Mouse (Mus musculus): ENCODE data around the gene Hdac9. TPM values are rescaled to one million over a fixed set of nuclear protein-coding genes. Genes with fewer than 3 reads are reported as not detected.

Gene Hdac9
- total and polyA plus RNA-seq, 2 experiments: 0.56 to 1.6 TPM

DNA sequence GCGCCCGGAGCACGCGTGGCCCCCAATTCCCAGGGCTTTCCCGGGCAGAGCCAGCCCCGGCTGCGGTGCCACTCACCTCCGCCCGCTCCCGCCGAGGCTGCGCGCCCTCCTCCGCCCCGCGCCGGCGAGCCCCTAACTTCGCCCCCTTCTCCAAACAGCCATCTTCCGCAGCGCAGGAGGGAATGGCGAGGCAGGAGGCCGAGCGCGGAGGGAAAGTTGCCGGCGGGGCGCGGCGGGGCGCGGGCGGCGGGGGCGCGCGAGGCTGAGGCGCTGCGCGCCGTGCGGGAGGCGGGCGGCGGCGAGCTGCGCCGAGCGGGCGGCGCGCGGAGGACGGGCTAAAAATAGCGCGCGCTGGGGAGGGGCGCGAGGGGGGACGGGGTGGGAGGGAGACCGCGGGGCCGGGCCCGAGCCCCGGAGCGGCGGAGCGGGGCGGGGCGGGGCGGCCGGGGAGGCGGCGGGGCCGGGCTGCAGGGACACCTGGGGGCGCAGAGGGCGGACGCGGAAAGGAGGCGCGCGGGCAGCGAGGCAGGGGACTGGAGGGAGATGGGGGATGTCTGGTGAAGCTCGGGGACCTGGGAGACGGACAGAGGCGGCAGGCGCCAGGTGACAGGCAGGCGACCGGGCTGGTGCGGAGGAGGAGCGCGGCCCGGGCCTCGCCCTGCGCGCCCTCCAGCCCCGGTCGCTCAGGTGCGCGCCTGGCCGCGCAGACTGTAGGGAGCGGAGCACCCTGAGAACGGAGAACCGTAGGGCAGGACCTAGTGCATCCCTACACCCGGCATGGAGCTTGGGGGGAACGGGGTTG lies 10.0 kb downstream of the Hdac9 start:
- Histone ChIP-seq H3K27ac (replicated peaks; ENCODE audit: insufficient read depth, low read depth, low read length) (no peak overlapping the region), H3K36me3 (ENCODE audit: control insufficient read depth, insufficient read depth, low read length) (no peaks in the 10 kb centered on the region), H3K27me3 (ENCODE audit: control insufficient read depth, insufficient read depth, low read length) (peaks cover 8% of the 10 kb centered on the region), H3K4me1 (ENCODE audit: control insufficient read depth, insufficient read depth, low read length) (no peaks in the 10 kb centered on the region), H3K4me3 (ENCODE audit: insufficient read depth, low read depth, low read length) (peak overlapping the region; percentile 57; the same call in 1 of the 2 replicates), H3K79me2 (ENCODE audit: control insufficient read depth, insufficient read depth, low read length) (no peaks in the 10 kb centered on the region), H3K9ac (ENCODE audit: low read depth, low read length) (no peak overlapping the region)
- no peak for TF ChIP-seq CTCF (IDR thresholded peaks at IDR 0.05; ENCODE audit: low read depth, low read length)
- DNase-seq (ENCODE audit: extremely low read depth, low read depth, low spot score): no peak
- 2% methylated on average over 97 of the region's 107 CpGs for WGBS

DNA sequence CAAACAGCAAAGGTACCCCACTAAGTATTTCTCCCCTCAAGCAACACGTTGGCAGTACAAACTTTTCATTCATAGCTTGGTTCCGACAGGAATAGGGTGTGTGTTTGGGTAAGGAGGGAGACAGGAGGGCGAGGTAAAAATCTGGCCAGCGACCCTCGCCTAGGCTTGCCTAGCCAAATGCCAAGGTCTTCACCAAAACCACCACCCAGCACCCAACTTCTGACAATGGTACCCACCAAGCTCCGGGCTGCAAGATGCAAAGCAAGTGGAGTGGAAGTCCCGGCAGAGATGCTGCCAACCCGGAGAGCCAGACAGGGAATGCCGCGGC lies 10.6 kb downstream of the Hdac9 start:
- no peaks in the 10 kb centered on the region for H3K79me2 ChIP-seq (ENCODE audit: control insufficient read depth, insufficient read depth, low read length)
- no peak for DNase-seq (ENCODE audit: extremely low read depth, low read depth, low spot score)
- peaks cover 8% of the 10 kb centered on the region for H3K27me3 ChIP-seq (ENCODE audit: control insufficient read depth, insufficient read depth, low read length)
- no peak overlapping the region for H3K27ac ChIP-seq (replicated peaks; ENCODE audit: insufficient read depth, low read depth, low read length)
- peak overlapping the region; percentile 40; the same call in 1 of the 2 replicates for H3K4me3 ChIP-seq (ENCODE audit: insufficient read depth, low read depth, low read length)
- H3K4me1 ChIP-seq (ENCODE audit: control insufficient read depth, insufficient read depth, low read length): no peaks in the 10 kb centered on the region
- TF ChIP-seq CTCF (IDR thresholded peaks at IDR 0.05; ENCODE audit: low read depth, low read length) (no peak), POLR2A (IDR thresholded peaks at IDR 0.05; ENCODE audit: extremely low read depth, insufficient read depth, low read length) (no peak)
- H3K9ac ChIP-seq (ENCODE audit: low read depth, low read length): no peak overlapping the region
- 3% methylated on average over 10 of the region's 10 CpGs for WGBS
- H3K36me3 ChIP-seq (ENCODE audit: control insufficient read depth, insufficient read depth, low read length): no peaks in the 10 kb centered on the region

GRCm38 (mm10) chr12:34900241-34900640 lies 16.7 kb downstream of the Hdac9 start:
- no peaks in the 10 kb centered on the region for H3K4me1 ChIP-seq (ENCODE audit: control insufficient read depth, insufficient read depth, low read length)
- no peaks in the 10 kb centered on the region; the same call in 1 of the 2 replicates for H3K27me3 ChIP-seq (ENCODE audit: control insufficient read depth, insufficient read depth, low read length)
- WGBS: 84% methylated on average over 8 of the region's 8 CpGs
- H3K27ac ChIP-seq (replicated peaks; ENCODE audit: insufficient read depth, low read depth, low read length): no peak overlapping the region
- H3K36me3 ChIP-seq (ENCODE audit: control insufficient read depth, insufficient read depth, low read length): no peaks in the 10 kb centered on the region
- no peak overlapping the region for H3K4me3 ChIP-seq (ENCODE audit: insufficient read depth, low read depth, low read length)
- DNase-seq (ENCODE audit: extremely low read depth, low read depth, low spot score): no peak
- H3K79me2 ChIP-seq (ENCODE audit: control insufficient read depth, insufficient read depth, low read length): no peaks in the 10 kb centered on the region
- H3K9ac ChIP-seq (ENCODE audit: low read depth, low read length): no peak overlapping the region
- no peak for TF ChIP-seq POLR2A (IDR thresholded peaks at IDR 0.05; ENCODE audit: extremely low read depth, insufficient read depth, low read length)
- no peak for TF ChIP-seq CTCF (IDR thresholded peaks at IDR 0.05; ENCODE audit: low read depth, low read length)

- H3K4me3 ChIP-seq (ENCODE audit: insufficient read depth, low read depth, low read length): no peak overlapping the region
- H3K36me3 ChIP-seq (ENCODE audit: control insufficient read depth, insufficient read depth, low read length): no peaks in the 10 kb centered on the region
- DNase-seq (ENCODE audit: extremely low read depth, low read depth, low spot score): no peak
- no peaks in the 10 kb centered on the region for H3K4me1 ChIP-seq (ENCODE audit: control insufficient read depth, insufficient read depth, low read length)
- H3K79me2 ChIP-seq (ENCODE audit: control insufficient read depth, insufficient read depth, low read length): no peaks in the 10 kb centered on the region
- H3K27ac ChIP-seq (replicated peaks; ENCODE audit: insufficient read depth, low read depth, low read length): no peak overlapping the region
- H3K9ac ChIP-seq (ENCODE audit: low read depth, low read length): no peak overlapping the region
- TF ChIP-seq CTCF (IDR thresholded peaks at IDR 0.05; ENCODE audit: low read depth, low read length) (no peak), POLR2A (IDR thresholded peaks at IDR 0.05; ENCODE audit: extremely low read depth, insufficient read depth, low read length) (no peak)
- H3K27me3 ChIP-seq (ENCODE audit: control insufficient read depth, insufficient read depth, low read length): no peaks in the 10 kb centered on the region
- 77% methylated on average over 5 of the region's 5 CpGs for WGBS
These were observed 22.0 kb downstream of the Hdac9 start for GRCm38 (mm10) chr12:34894867-34895266.

DNA sequence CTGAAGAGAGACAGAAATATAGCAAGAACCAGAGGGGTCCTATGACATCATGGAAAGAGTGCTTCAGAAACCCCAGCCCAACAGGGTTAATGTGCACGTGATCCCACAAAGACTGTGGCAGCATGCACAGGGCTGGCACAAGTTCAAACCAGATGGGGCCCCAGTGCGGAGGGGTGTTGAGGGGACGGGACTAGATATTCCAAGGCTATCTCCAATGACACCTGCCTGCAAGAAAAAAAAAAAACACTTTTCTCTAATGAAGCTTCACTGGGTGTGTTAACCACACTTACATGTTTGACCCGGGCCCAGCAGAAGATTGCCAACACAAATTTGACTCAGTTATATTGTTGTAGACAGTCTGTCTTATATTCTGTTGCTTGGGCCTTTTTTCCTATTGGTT lies 28.2 kb downstream of the Hdac9 start:
- H3K79me2 ChIP-seq (ENCODE audit: control insufficient read depth, insufficient read depth, low read length): no peaks in the 10 kb centered on the region
- TF ChIP-seq POLR2A (IDR thresholded peaks at IDR 0.05; ENCODE audit: extremely low read depth, insufficient read depth, low read length) (no peak), CTCF (IDR thresholded peaks at IDR 0.05; ENCODE audit: low read depth, low read length) (no peak)
- H3K9ac ChIP-seq (ENCODE audit: low read depth, low read length): no peak overlapping the region
- H3K36me3 ChIP-seq (ENCODE audit: control insufficient read depth, insufficient read depth, low read length): no peaks in the 10 kb centered on the region
- no peak for DNase-seq (ENCODE audit: extremely low read depth, low read depth, low spot score)
- no peaks in the 10 kb centered on the region for H3K27me3 ChIP-seq (ENCODE audit: control insufficient read depth, insufficient read depth, low read length)
- H3K4me3 ChIP-seq (ENCODE audit: insufficient read depth, low read depth, low read length): no peak overlapping the region
- WGBS: 92% methylated on average over 4 of the region's 4 CpGs
- no peaks in the 10 kb centered on the region for H3K4me1 ChIP-seq (ENCODE audit: control insufficient read depth, insufficient read depth, low read length)
- H3K27ac ChIP-seq (replicated peaks; ENCODE audit: insufficient read depth, low read depth, low read length): no peak overlapping the region

- H3K4me3 ChIP-seq (ENCODE audit: insufficient read depth, low read depth, low read length): no peak overlapping the region
- no peak overlapping the region for H3K27ac ChIP-seq (replicated peaks; ENCODE audit: insufficient read depth, low read depth, low read length)
- H3K79me2 ChIP-seq (ENCODE audit: control insufficient read depth, insufficient read depth, low read length): no peaks in the 10 kb centered on the region
- no peak for TF ChIP-seq CTCF (IDR thresholded peaks at IDR 0.05; ENCODE audit: low read depth, low read length)
- no peak for TF ChIP-seq POLR2A (IDR thresholded peaks at IDR 0.05; ENCODE audit: extremely low read depth, insufficient read depth, low read length)
- no peak for DNase-seq (ENCODE audit: extremely low read depth, low read depth, low spot score)
- no peaks in the 10 kb centered on the region for H3K27me3 ChIP-seq (ENCODE audit: control insufficient read depth, insufficient read depth, low read length)
- no peak overlapping the region for H3K9ac ChIP-seq (ENCODE audit: low read depth, low read length)
- H3K36me3 ChIP-seq (ENCODE audit: control insufficient read depth, insufficient read depth, low read length): no peaks in the 10 kb centered on the region
- WGBS: 83% methylated on average over 2 of the region's 2 CpGs
- no peaks in the 10 kb centered on the region for H3K4me1 ChIP-seq (ENCODE audit: control insufficient read depth, insufficient read depth, low read length)
These were observed 42.0 kb downstream of the Hdac9 start for GRCm38 (mm10) chr12:34874926-34875325.

All from liver, adult 2 months (tissue).